Mouse (Mus musculus) forebrain, embryonic 15.5 days (tissue): ENCODE data around the gene Chchd3. TPM values are rescaled to one million over a fixed set of nuclear protein-coding genes. Genes with fewer than 3 reads are reported as not detected.

Experiments
- ATAC-seq: fragments of 200-750 bp; cut with Nextera tagmentation; replicated peaks from 2 replicates; pipeline ENCODE4 v1.8.0; 2017; ENCODE audit warnings: mild to moderate bottlenecking, moderate TSS enrichment, moderate library complexity
- H3K27ac ChIP-seq: fragments of 300-500 bp; sonication (generic); replicated peaks from 2 replicates; pipeline ENCODE4 v1.5.1; 2015; ENCODE audit warnings: mild to moderate bottlenecking, inconsistent platforms
- H3K27me3 ChIP-seq: fragments of 300-500 bp; sonication (generic); 2 replicates; pipeline ENCODE4 v1.6.1; 2015; ENCODE audit warnings: inconsistent platforms
- H3K36me3 ChIP-seq: fragments of 300-500 bp; sonication (generic); 2 replicates; pipeline ENCODE4 v1.6.1; 2015; ENCODE audit warnings: mild to moderate bottlenecking, inconsistent platforms
- H3K4me1 ChIP-seq: fragments of 300-500 bp; sonication (generic); 2 replicates; pipeline ENCODE4 v1.6.1; 2015; ENCODE audit warnings: inconsistent platforms
- H3K4me2 ChIP-seq: fragments of 300-500 bp; sonication (generic); replicated peaks from 2 replicates; pipeline ENCODE4 v1.6.1; 2015; ENCODE audit warnings: mild to moderate bottlenecking, inconsistent platforms
- H3K4me3 ChIP-seq: fragments of 300-500 bp; sonication (generic); 2 replicates; pipeline ENCODE4 v1.5.1; 2015; ENCODE audit warnings: mild to moderate bottlenecking, inconsistent platforms
- H3K9ac ChIP-seq: fragments of 300-500 bp; sonication (generic); replicated peaks from 2 replicates; pipeline ENCODE4 v1.6.1; 2015; ENCODE audit warnings: mild to moderate bottlenecking, inconsistent platforms
- H3K9me3 ChIP-seq: fragments of 300-500 bp; sonication (generic); 2 replicates; pipeline ENCODE4 v1.6.1; 2016; ENCODE audit warnings: inconsistent platforms
- WGBS: fragments of 180-500 bp; shearing (Covaris S2); methylation state at CpG from one replicate; pipeline ENCODE4 v1.1.7; 2015; ENCODE audit warnings: mixed read lengths; 5-methylcytosine and 5-hydroxymethylcytosine counted together
- polyA plus RNA-seq: library from polyadenylated mRNA; unstranded; fragments of >200 nt; fragmentation: Nextera tagmentation; extraction: Ambion mirVana; gene quantifications from 2 replicates; pipeline ENCODE4 v1.2.1, GENCODE M21; 2015

The Chchd3 gene
- polyA plus RNA-seq, 1 experiment from 2014 or later, result 134 TPM

- Histone ChIP-seq H3K27me3 (no peaks in the 10 kb centered on the region), H3K36me3 (no peaks in the 10 kb centered on the region), H3K4me1 (0 out of 2 replicates have a peak, but pooled peaks cover 2% of the 10 kb centered on the region), H3K4me2 (no peak overlapping the region), H3K9ac (no peak overlapping the region), H3K4me3 (no peak overlapping the region), H3K27ac (no peak overlapping the region), H3K9me3 (no peaks in the 10 kb centered on the region)
- WGBS, result 87% methylated on average over 1 of the region's 1 CpGs
- ATAC-seq, result no peak
These were observed 63.5 kb downstream of the Chchd3 start for GRCm38 (mm10) chr6:32996597-32996996.

DNA sequence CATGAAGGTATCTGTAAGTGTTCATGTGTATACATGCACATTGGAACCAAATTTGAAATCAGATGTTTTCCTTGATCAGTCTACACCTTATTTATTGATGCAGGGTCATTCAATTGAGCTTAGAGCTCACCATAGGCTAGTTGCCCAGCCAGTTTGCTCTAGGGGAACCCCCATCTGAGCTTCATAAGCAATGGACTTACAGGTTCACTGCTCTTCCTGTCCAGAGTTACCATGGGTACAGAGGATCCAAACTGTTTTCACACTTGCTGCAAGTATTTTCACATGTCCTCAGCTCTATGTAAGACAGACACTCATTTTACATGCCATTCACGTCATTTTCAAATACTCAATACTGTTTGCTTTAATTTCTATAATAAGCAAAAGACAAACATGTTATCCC is 66.2 kb downstream of the Chchd3 start:
- Histone ChIP-seq H3K9ac (no peak overlapping the region), H3K9me3 (no peaks in the 10 kb centered on the region), H3K4me1 (no peaks in the 10 kb centered on the region), H3K36me3 (no peaks in the 10 kb centered on the region), H3K27me3 (no peaks in the 10 kb centered on the region), H3K4me2 (no peak overlapping the region), H3K4me3 (no peak overlapping the region), H3K27ac (no peak overlapping the region)
- ATAC-seq, result no peak
- WGBS, result 94% methylated on average over 1 of the region's 1 CpGs

DNA sequence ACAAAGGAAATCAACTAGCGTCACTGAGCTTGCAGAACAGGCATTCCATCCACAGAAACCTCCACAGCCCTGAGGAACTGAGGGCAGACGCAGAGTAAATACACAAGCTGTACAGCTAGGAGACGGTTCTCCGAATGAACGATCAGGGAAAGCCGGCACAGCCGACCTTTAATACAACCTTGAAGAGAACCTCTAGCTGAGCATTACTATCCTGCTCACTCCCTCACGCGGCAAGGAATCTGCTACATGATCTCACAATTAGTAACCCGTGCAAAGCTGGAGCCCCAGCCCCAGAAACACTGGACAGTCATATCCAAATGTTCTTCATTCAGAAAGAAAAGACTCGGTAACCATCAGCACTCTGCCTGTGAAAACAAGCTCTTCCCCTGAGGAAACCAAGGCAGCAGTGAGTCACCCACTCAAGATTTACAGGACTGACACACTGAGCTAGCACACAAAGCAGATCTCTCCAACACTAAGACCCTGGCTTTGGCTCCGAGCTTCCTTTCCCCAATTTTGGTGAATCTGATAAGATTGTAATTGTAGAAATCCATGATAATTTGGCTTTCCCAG is 69.9 kb downstream of the Chchd3 start:
- WGBS, result 80% methylated on average over 12 of the region's 12 CpGs
- Histone ChIP-seq H3K27me3 (no peaks in the 10 kb centered on the region), H3K4me1 (no peaks in the 10 kb centered on the region), H3K9ac (no peak overlapping the region), H3K4me2 (no peak overlapping the region), H3K9me3 (no peaks in the 10 kb centered on the region), H3K4me3 (no peak overlapping the region), H3K27ac (no peak overlapping the region), H3K36me3 (no peaks in the 10 kb centered on the region)
- ATAC-seq, result no peak

- no peaks in the 10 kb centered on the region for H3K9me3 ChIP-seq
- H3K9ac ChIP-seq, result no peak overlapping the region
- H3K4me1 ChIP-seq, result peaks cover 4% of the 10 kb centered on the region; the same call in 1 of the 2 replicates
- H3K27ac ChIP-seq, result no peak overlapping the region
- ATAC-seq, result no peak
- no peaks in the 10 kb centered on the region for H3K27me3 ChIP-seq
- no peaks in the 10 kb centered on the region for H3K36me3 ChIP-seq
- WGBS, result 91% methylated on average over 8 of the region's 8 CpGs
- H3K4me2 ChIP-seq, result no peak overlapping the region
- H3K4me3 ChIP-seq, result no peak overlapping the region
These were observed 71.5 kb downstream of the Chchd3 start for GRCm38 (mm10) chr6:32988561-32988960.

- Histone ChIP-seq H3K27me3 (no peaks in the 10 kb centered on the region), H3K9me3 (no peaks in the 10 kb centered on the region), H3K4me3 (no peak overlapping the region), H3K4me1 (peaks cover 11% of the 10 kb centered on the region; the same call in 1 of the 2 replicates), H3K27ac (no peak overlapping the region), H3K9ac (no peak overlapping the region), H3K4me2 (no peak overlapping the region), H3K36me3 (no peaks in the 10 kb centered on the region)
- ATAC-seq, result no peak
- 70% methylated on average over 5 of the region's 5 CpGs for WGBS
These were observed 76.2 kb downstream of the Chchd3 start for GRCm38 (mm10) chr6:32983876-32984275.

- Histone ChIP-seq H3K4me2 (no peak overlapping the region), H3K9ac (no peak overlapping the region), H3K27me3 (no peaks in the 10 kb centered on the region), H3K27ac (no peak overlapping the region), H3K36me3 (no peaks in the 10 kb centered on the region), H3K4me3 (no peak overlapping the region), H3K4me1 (peaks cover 11% of the 10 kb centered on the region; the same call in 1 of the 2 replicates), H3K9me3 (no peaks in the 10 kb centered on the region)
- no peak for ATAC-seq
- WGBS, result 82% methylated on average over 11 of the region's 11 CpGs
These were observed 78.8 kb downstream of the Chchd3 start for GRCm38 (mm10) chr6:32981253-32981652.

GRCm38 (mm10) chr6:32978811-32979210 is 81.2 kb downstream of the Chchd3 start:
- H3K4me1 ChIP-seq, result peaks cover 8% of the 10 kb centered on the region; the same call in 1 of the 2 replicates
- H3K27me3 ChIP-seq, result no peaks in the 10 kb centered on the region
- H3K27ac ChIP-seq, result no peak overlapping the region
- no peak for ATAC-seq
- H3K4me3 ChIP-seq, result no peak overlapping the region
- no peak overlapping the region for H3K9ac ChIP-seq
- H3K9me3 ChIP-seq, result no peaks in the 10 kb centered on the region
- 93% methylated on average over 3 of the region's 3 CpGs for whole genome bisulfite sequencing
- no peak overlapping the region for H3K4me2 ChIP-seq
- no peaks in the 10 kb centered on the region for H3K36me3 ChIP-seq

- Histone ChIP-seq H3K4me3 (no peak overlapping the region), H3K9me3 (no peaks in the 10 kb centered on the region), H3K27ac (no peak overlapping the region), H3K27me3 (no peaks in the 10 kb centered on the region), H3K4me2 (no peak overlapping the region), H3K4me1 (no peaks in the 10 kb centered on the region), H3K36me3 (no peaks in the 10 kb centered on the region), H3K9ac (no peak overlapping the region)
- ATAC-seq, result no peak
These were observed 88.1 kb downstream of the Chchd3 start for GRCm38 (mm10) chr6:32971926-32972325.

DNA sequence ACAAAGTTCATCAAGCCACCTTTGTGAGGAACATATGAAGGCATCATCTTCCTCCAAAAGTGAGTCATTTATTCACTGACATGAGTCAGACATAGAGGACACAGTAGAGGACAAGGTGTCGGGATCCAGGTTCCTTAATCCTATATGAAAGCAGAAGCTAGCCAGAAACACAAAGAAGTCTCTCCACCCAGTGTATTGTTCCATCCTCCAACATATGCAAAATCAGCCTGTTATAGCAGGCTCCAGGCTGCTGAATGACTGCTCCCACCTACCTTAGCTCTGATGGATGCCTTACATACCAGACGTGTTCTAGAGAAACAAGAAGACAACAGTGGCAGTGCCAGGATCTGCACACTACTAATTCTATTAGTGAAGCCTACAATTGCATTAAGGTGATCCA is 91.1 kb downstream of the Chchd3 start:
- 41% methylated on average over 2 of the region's 2 CpGs for WGBS
- H3K27me3 ChIP-seq, result no peaks in the 10 kb centered on the region
- no peak for ATAC-seq
- no peak overlapping the region for H3K9ac ChIP-seq
- H3K36me3 ChIP-seq, result no peaks in the 10 kb centered on the region
- no peaks in the 10 kb centered on the region for H3K9me3 ChIP-seq
- H3K4me1 ChIP-seq, result no peaks in the 10 kb centered on the region
- no peak overlapping the region for H3K4me3 ChIP-seq
- no peak overlapping the region for H3K4me2 ChIP-seq
- H3K27ac ChIP-seq, result no peak overlapping the region

DNA sequence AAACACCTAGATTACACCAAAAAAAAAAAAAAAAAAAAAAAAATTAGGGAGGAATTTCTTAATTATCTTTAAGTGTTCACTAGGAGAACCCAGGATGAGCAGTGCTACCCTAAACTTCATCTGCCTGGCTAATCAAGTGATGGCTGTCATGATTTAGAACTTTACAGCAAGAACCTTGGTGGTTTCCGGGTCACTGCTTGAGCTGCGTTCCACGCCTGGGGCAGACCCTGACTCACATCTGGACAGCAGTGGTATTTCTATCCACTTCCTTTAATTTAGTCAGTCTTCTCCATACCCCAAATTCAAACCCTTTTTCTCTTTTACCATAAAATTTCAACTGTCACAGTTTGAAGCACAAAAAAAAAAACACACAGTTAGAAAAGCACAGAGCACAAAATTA is 98.0 kb downstream of the Chchd3 start:
- Histone ChIP-seq H3K4me3 (no peak overlapping the region), H3K27ac (no peak overlapping the region), H3K36me3 (no peaks in the 10 kb centered on the region), H3K9me3 (no peaks in the 10 kb centered on the region), H3K4me2 (no peak overlapping the region), H3K9ac (no peak overlapping the region), H3K27me3 (no peaks in the 10 kb centered on the region), H3K4me1 (no peaks in the 10 kb centered on the region)
- ATAC-seq, result no peak
- 87% methylated on average over 3 of the region's 3 CpGs for WGBS

GRCm38 (mm10) chr6:32961477-32961876 is 98.6 kb downstream of the Chchd3 start:
- no peaks in the 10 kb centered on the region for H3K36me3 ChIP-seq
- H3K9ac ChIP-seq, result no peak overlapping the region
- no peaks in the 10 kb centered on the region for H3K4me1 ChIP-seq
- no peak for ATAC-seq
- H3K4me3 ChIP-seq, result no peak overlapping the region
- no peaks in the 10 kb centered on the region for H3K27me3 ChIP-seq
- H3K27ac ChIP-seq, result no peak overlapping the region
- H3K9me3 ChIP-seq, result no peaks in the 10 kb centered on the region
- H3K4me2 ChIP-seq, result no peak overlapping the region
- WGBS, result 61% methylated on average over 3 of the region's 3 CpGs

DNA sequence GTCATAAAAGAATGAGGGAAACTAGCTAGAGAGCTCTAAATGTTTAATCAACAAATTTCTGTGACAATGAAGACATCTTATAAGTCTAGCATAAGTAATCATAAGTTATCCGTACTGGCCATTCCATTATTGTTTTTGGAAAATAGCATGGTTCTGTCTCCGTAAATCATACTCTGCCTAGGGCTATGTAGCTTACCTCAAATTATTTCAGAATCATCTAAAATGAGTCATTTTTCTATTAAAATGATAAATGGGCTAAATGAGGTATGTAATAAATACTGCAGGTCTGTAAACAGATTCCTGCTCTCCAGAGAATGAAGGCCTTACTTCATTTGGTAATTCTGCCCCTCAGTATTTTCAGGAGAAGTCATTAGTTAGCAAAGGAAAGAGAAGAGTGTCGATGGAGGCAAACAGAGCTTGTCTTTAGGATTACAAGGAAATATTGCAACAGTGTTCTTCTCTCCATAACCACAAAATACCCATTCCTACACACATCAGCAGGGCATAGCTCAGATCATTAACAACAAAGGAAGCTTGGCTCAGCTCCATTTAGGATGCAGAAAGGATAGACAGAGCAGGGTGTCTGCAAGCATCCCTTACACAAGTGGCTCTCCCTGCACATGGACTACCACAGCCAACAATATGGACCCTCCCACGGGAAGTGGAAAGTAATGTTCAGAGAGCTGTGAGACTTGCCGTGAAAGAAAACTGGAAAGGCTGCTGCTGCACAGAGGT is 100.1 kb downstream of the Chchd3 start:
- H3K4me3 ChIP-seq, result no peak overlapping the region
- no peaks in the 10 kb centered on the region for H3K9me3 ChIP-seq
- ATAC-seq, result no peak
- no peak overlapping the region for H3K9ac ChIP-seq
- peaks cover 7% of the 10 kb centered on the region; the same call in 1 of the 2 replicates for H3K4me1 ChIP-seq
- no peaks in the 10 kb centered on the region for H3K27me3 ChIP-seq
- H3K27ac ChIP-seq, result no peak overlapping the region
- 54% methylated on average over 5 of the region's 5 CpGs for WGBS
- no peak overlapping the region for H3K4me2 ChIP-seq
- H3K36me3 ChIP-seq, result no peaks in the 10 kb centered on the region

GRCm38 (mm10) chr6:32955481-32955880 is 104.6 kb downstream of the Chchd3 start:
- Histone ChIP-seq H3K4me2 (no peak overlapping the region), H3K4me3 (no peak overlapping the region), H3K27ac (peak overlapping the region; percentile 40; the same call in 1 of the 2 replicates), H3K4me1 (peaks cover 7% of the 10 kb centered on the region; the same call in 1 of the 2 replicates), H3K9me3 (no peaks in the 10 kb centered on the region), H3K9ac (no peak overlapping the region), H3K27me3 (no peaks in the 10 kb centered on the region), H3K36me3 (no peaks in the 10 kb centered on the region)
- ATAC-seq, result no peak
- 43% methylated on average over 3 of the region's 3 CpGs for WGBS
